Mouse (Mus musculus): Measurements from ENCODE around the gene Gm28539.

DNA sequence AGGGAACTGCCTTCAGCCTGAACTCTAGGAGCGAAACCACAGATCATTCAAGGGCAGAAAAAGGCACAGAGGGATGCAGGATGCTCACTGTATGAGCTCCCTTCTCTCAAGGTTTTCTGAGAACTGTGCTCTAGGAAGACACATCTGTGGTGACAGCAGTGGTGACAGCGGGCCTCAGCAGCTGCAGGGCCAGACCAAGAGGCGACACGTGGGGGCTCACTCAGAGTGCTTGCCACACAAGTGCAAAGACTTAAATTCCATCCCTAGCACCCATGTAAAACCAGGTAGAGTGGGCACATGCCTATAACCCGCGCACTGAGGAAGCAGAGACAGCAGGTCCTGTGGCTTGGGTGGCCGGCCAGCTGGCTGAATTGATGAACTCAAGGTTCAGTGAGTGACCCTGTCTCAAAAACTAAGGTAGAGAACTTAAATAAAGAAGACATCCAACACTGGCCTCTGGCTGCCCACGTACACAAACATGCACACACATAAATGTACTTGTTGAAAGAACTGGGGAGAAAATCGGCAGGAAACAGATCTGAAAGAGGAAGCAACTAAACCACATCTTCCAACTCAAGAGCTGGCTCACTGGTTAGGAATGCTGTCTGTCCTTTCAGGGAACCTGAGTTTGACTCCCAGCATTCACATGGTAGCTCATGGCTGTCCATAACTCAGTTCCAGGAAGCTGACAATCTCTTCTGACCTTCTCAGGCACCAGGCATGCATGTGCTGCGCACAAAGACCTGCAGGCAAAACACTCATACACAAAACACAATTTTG lies 47.6 kb upstream of the Gm28539 start:
- TF ChIP-seq ZNF384 (IDR thresholded peaks at IDR 0.05; ENCODE audit: low read depth, low read length) (no peak), GABPA (IDR thresholded peaks at IDR 0.05; ENCODE audit: low read depth, low read length) (no peak), CTCF (IDR thresholded peaks at IDR 0.05 in 2 of 3, conservative IDR thresholded peaks at IDR 0.05 in 1 of 3; ENCODE audit: control insufficient read depth in 1 of 3, insufficient read depth in 1 of 3, low read depth in 2 of 3, low read length in 3 of 3, poor library complexity in 1 of 3, severe bottlenecking in 1 of 3) (no peak)
